Mouse (Mus musculus): ENCODE measurements at regions not wholly inside any gene's neighbourhood (a gene's known extent, or its start where the extent isn't known, plus 50 kb on each side); places are given as distances from the start of the nearest gene placed in this dataset.

DNA sequence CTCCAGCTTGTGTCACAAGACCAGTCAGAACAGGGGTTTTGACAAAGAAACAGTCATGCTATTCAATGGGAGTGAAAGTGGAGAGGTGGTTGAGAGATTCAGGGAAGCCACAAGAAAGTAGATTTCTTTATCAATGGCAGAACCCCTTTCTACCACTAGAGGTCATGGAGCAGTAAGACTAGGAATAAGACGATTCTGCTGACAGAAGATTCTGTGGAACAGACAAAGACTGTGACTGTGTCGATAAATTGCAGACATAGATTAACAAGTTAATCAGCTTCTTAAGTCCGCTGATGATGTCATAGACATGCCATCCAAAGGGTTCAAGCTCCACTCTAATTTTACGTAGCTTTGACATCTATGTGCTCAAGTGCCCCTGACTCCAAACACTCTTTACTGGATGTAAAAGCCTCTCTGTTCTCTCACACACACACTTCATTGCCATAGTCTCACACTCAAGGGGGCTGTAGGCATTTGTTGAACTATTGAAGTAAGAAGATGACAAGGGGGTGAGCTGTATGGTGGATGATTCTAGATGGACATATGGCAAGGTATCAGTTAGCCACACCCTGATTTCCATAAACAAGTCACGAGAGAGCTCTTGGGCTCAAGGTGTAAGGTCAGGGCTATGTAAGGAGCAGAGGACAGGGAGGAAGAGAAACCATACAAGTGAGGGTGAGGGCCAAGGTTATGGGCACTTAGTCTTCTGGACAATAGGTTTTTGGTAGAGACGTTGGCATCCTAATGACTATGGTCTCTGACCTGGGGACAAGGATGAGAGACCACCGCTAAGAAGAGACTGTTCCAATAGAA is 102.9 kb upstream of the Fhl2 start:
- TF ChIP-seq CTCF (IDR thresholded peaks at IDR 0.05; ENCODE audit: control insufficient read depth, insufficient read depth, insufficient replicate concordance, low read depth, low read length), result no peak
- no peak for TF ChIP-seq POLR2A (IDR thresholded peaks at IDR 0.05; ENCODE audit: control insufficient read depth, low read depth, low read length)

Measured in testis, adult 2 months (tissue).